16 mouse cellular contexts compared by ENCODE assay signal in genomic region chr10:62794221-62794620, GRCm38 (mm10).
"Had no signal": no experiment of that assay in that cellular context is flagged by ENCODE, and none has a peak within 500 bp of the region (broad histone marks: within the 10 kb centered on the region; RNA-seq: fewer than 3 reads in every experiment).

No protein-coding gene starts in this region.

- H3K27me3 ChIP-seq: liver, embryonic 13.5 days; midbrain, embryonic 12.5 days; neural tube, embryonic 13.5 days had no signal

- H3K9ac ChIP-seq: liver, embryonic 13.5 days; midbrain, embryonic 12.5 days; neural tube, embryonic 13.5 days had no signal

- H3K4me3 ChIP-seq: layer of hippocampus, adult 2 months; left cerebral cortex, adult 2 months; liver, embryonic 13.5 days; midbrain, embryonic 12.5 days; neural tube, embryonic 13.5 days had no signal

- ATAC-seq: midbrain, embryonic 16.5 days had no signal

- H3K27ac ChIP-seq: kidney, postnatal 0 days; layer of hippocampus, adult 2 months; left cerebral cortex, adult 2 months; liver, embryonic 13.5 days; midbrain, embryonic 12.5 days had no signal

- DNase-seq: kidney, postnatal 25 days; layer of hippocampus, adult 9-11 months; layer of hippocampus, postnatal 36 days; liver, embryonic 13.5 days; lung, adult 2 months; lung, postnatal 14 days; lung, postnatal 4 days; retina, postnatal 1 day; thymus, adult 18-20 months; thymus, postnatal 36 days had no signal

- H3K4me2 ChIP-seq: liver, embryonic 13.5 days; midbrain, embryonic 12.5 days; neural tube, embryonic 13.5 days had no signal

- H3K9me3 ChIP-seq: liver, embryonic 13.5 days; midbrain, embryonic 12.5 days; neural tube, embryonic 13.5 days had no signal
